Mouse (Mus musculus) brain, embryonic 18.5 days (tissue): ENCODE results near the gene Ppfibp1.

ENCODE experiments used
- DNase-seq: peaks from one replicate; pipeline ENCODE4 v3.0.0-alpha.2; 2012; ENCODE audit warnings: low read depth, low spot score

Gene Ppfibp1

GRCm38 (mm10) chr6:146958694-146959093 is 70.4 kb downstream of the Ppfibp1 start:
- no peak for DNase-seq

GRCm38 (mm10) chr6:146959908-146960680 is 71.8 kb downstream of the Ppfibp1 start:
- DNase-seq = no peak

GRCm38 (mm10) chr6:146960956-146961355 is 72.7 kb downstream of the Ppfibp1 start:
- no peak for DNase-seq

- no peak for DNase-seq
These were observed 73.7 kb downstream of the Ppfibp1 start for GRCm38 (mm10) chr6:146961832-146962481.

- DNase-seq = no peak
These were observed 75.3 kb downstream of the Ppfibp1 start for GRCm38 (mm10) chr6:146963396-146964150.

- no peak for DNase-seq
These were observed 77.0 kb downstream of the Ppfibp1 start for GRCm38 (mm10) chr6:146965139-146965772.

- no peak for DNase-seq
These were observed 78.2 kb downstream of the Ppfibp1 start for GRCm38 (mm10) chr6:146966446-146967019.

GRCm38 (mm10) chr6:146967836-146968235 is 79.5 kb downstream of the Ppfibp1 start:
- no peak for DNase-seq

- DNase-seq = no peak
These were observed 82.5 kb downstream of the Ppfibp1 start for GRCm38 (mm10) chr6:146970811-146971210.

- DNase-seq = no peak
These were observed 83.1 kb downstream of the Ppfibp1 start for GRCm38 (mm10) chr6:146971366-146971765.

GRCm38 (mm10) chr6:146972009-146972408 is 83.7 kb downstream of the Ppfibp1 start:
- no peak for DNase-seq

- no peak for DNase-seq
These were observed 84.5 kb downstream of the Ppfibp1 start for GRCm38 (mm10) chr6:146972740-146973139.

GRCm38 (mm10) chr6:146973406-146973805 is 85.1 kb downstream of the Ppfibp1 start:
- no peak for DNase-seq

GRCm38 (mm10) chr6:146973830-146974229 is 85.5 kb downstream of the Ppfibp1 start:
- no peak for DNase-seq

- DNase-seq = no peak
These were observed 88.2 kb downstream of the Ppfibp1 start for GRCm38 (mm10) chr6:146976446-146976845.

- no peak for DNase-seq
These were observed 90.4 kb downstream of the Ppfibp1 start for GRCm38 (mm10) chr6:146978691-146979114.

GRCm38 (mm10) chr6:146979115-146979744 is 90.9 kb downstream of the Ppfibp1 start:
- DNase-seq = no peak

- DNase-seq = no peak
These were observed 91.7 kb downstream of the Ppfibp1 start for GRCm38 (mm10) chr6:146979953-146980352.

- no peak for DNase-seq
These were observed 93.1 kb downstream of the Ppfibp1 start for GRCm38 (mm10) chr6:146981249-146981835.

GRCm38 (mm10) chr6:146984569-146984968 is 96.3 kb downstream of the Ppfibp1 start:
- no peak for DNase-seq

- DNase-seq = no peak
These were observed 105.9 kb downstream of the Ppfibp1 start for GRCm38 (mm10) chr6:146994236-146994635.
